Mouse (Mus musculus) stomach, postnatal 0 days (tissue): ENCODE measurements at regions not wholly inside any gene's neighbourhood (a gene's known extent, or its start where the extent isn't known, plus 50 kb on each side); places are given as distances from the start of the nearest gene placed in this dataset.

ENCODE experiments used
- ATAC-seq: fragments of 200-750 bp; cut with Nextera tagmentation; 2 replicates; pipeline ENCODE4 v1.8.0; 2017; ENCODE audit not compliant: low FRiP score, low TSS enrichment
- DNase-seq: peaks from one replicate; pipeline ENCODE4 v3.0.0-alpha.2; 2016; ENCODE audit warnings: low spot score
- H3K27ac ChIP-seq: fragments of 300-500 bp; sonication (generic); replicated peaks from 2 replicates; pipeline ENCODE4 v1.5.1; 2014; ENCODE audit warnings: mild to moderate bottlenecking, control low read depth
- H3K27me3 ChIP-seq: fragments of 300-500 bp; sonication (generic); 2 replicates; pipeline ENCODE4 v1.6.1; 2014; ENCODE audit warnings: low read length; ENCODE audit not compliant: control insufficient read depth, insufficient read depth
- H3K36me3 ChIP-seq: fragments of 300-500 bp; sonication (generic); 2 replicates; pipeline ENCODE4 v1.6.1; 2014; ENCODE audit warnings: low read length, mixed read lengths; ENCODE audit not compliant: control insufficient read depth, insufficient read depth
- H3K4me1 ChIP-seq: fragments of 300-500 bp; sonication (generic); replicated peaks from 2 replicates; pipeline ENCODE4 v1.6.1; 2014; ENCODE audit warnings: antibody characterized with exemption; ENCODE audit not compliant: control insufficient read depth, insufficient read depth
- H3K4me2 ChIP-seq: fragments of 300-500 bp; sonication (generic); replicated peaks from 2 replicates; pipeline ENCODE4 v1.6.1; 2014; ENCODE audit warnings: low read depth, mild to moderate bottlenecking, control low read depth, moderate library complexity
- H3K4me3 ChIP-seq: fragments of 300-500 bp; sonication (generic); 2 replicates; pipeline ENCODE4 v1.5.1; 2014; ENCODE audit warnings: low read depth, low read length, control low read depth
- H3K9ac ChIP-seq: fragments of 300-500 bp; sonication (generic); 2 replicates; pipeline ENCODE4 v1.6.1; 2014; ENCODE audit warnings: mild to moderate bottlenecking, low read length, control low read depth, mixed read lengths
- H3K9me3 ChIP-seq: fragments of 300-500 bp; sonication (generic); 2 replicates; pipeline ENCODE4 v1.6.1; 2016; ENCODE audit warnings: low read length; ENCODE audit not compliant: control insufficient read depth
- CTCF ChIP-seq: IDR thresholded peaks from 2 replicates; pipeline ENCODE4 v1.5.1; 2016; ENCODE audit warnings: antibody characterized with exemption, low read depth, mild to moderate bottlenecking, moderate library complexity
- EP300 ChIP-seq: optimal IDR thresholded peaks from 2 replicates; pipeline ENCODE3; 2016; ENCODE audit warnings: antibody characterized with exemption
- WGBS: fragments of 180-500 bp; shearing (Covaris S2); extraction: QIAGEN DNeasy Blood & Tissue Kit; methylation state at CpG from one replicate; pipeline ENCODE4 v1.1.7; 2014; 5-methylcytosine and 5-hydroxymethylcytosine counted together

- DNase-seq (no peak), ATAC-seq (no peak)
- Histone ChIP-seq H3K27me3 (no peaks in the 10 kb centered on the region), H3K4me2 (no peak overlapping the region), H3K9me3 (no peaks in the 10 kb centered on the region), H3K9ac (no peak overlapping the region), H3K27ac (no peak overlapping the region), H3K4me1 (no peaks in the 10 kb centered on the region), H3K4me3 (no peak overlapping the region), H3K36me3 (no peaks in the 10 kb centered on the region)
- WGBS: 47% methylated on average over 2 of the region's 2 CpGs
- no peak for TF ChIP-seq CTCF
- TF ChIP-seq EP300: no peak
Observed at GRCm38 (mm10) chr3:102276283-102276682, 71.8 kb upstream of the Vangl1 start.

GRCm38 (mm10) chr3:102275256-102276022 is 70.9 kb upstream of the Vangl1 start:
- Histone ChIP-seq H3K4me1 (no peaks in the 10 kb centered on the region), H3K27me3 (no peaks in the 10 kb centered on the region), H3K9me3 (no peaks in the 10 kb centered on the region), H3K4me2 (no peak overlapping the region), H3K36me3 (no peaks in the 10 kb centered on the region), H3K4me3 (no peak overlapping the region), H3K27ac (peak overlapping the region; percentile 18; the same call in 1 of the 2 replicates), H3K9ac (no peak overlapping the region)
- peak; percentile 46 for DNase-seq
- 57% methylated on average over 7 of the region's 7 CpGs for WGBS
- no peak for TF ChIP-seq EP300
- peak; percentile 40 for TF ChIP-seq CTCF
- peak; percentile 24; the same call in 1 of the 2 replicates for ATAC-seq

- ATAC-seq (no peak), DNase-seq (no peak)
- WGBS: 89% methylated on average over 6 of the region's 6 CpGs
- Histone ChIP-seq H3K9ac (no peak overlapping the region), H3K4me3 (no peak overlapping the region), H3K9me3 (no peaks in the 10 kb centered on the region), H3K4me1 (no peaks in the 10 kb centered on the region), H3K27me3 (no peaks in the 10 kb centered on the region), H3K36me3 (no peaks in the 10 kb centered on the region), H3K4me2 (no peak overlapping the region), H3K27ac (no peak overlapping the region)
- TF ChIP-seq EP300 (no peak), CTCF (no peak)
Observed at GRCm38 (mm10) chr3:102270779-102271178, 66.3 kb upstream of the Vangl1 start.

DNA sequence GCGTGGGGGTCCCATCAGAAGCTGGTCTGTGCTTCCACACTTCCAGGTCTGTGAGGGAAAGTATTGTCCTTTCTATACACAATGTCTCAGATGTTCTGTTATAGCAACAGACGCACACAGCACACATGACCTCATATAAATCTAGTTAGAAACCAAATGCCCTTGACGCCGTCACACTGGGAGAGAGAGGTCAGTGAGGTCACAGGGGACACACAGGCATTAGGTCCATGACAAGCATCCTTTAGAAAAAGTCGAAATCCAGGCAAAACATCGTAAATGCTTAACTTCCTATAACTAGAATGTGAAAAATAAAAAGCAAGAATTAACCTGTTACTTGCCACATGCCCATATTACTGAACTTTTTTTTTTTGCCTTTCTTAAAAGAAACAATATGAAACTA is 65.8 kb upstream of the Vangl1 start:
- Histone ChIP-seq H3K4me2 (no peak overlapping the region), H3K36me3 (no peaks in the 10 kb centered on the region), H3K27ac (no peak overlapping the region), H3K4me1 (no peaks in the 10 kb centered on the region), H3K4me3 (no peak overlapping the region), H3K27me3 (no peaks in the 10 kb centered on the region), H3K9ac (no peak overlapping the region), H3K9me3 (no peaks in the 10 kb centered on the region)
- TF ChIP-seq EP300 (no peak), CTCF (no peak)
- ATAC-seq: no peak
- no peak for DNase-seq
- 67% methylated on average over 6 of the region's 6 CpGs for WGBS

- no peak for TF ChIP-seq CTCF
- TF ChIP-seq EP300: no peak
- no peak overlapping the region for H3K4me2 ChIP-seq
- no peaks in the 10 kb centered on the region for H3K9me3 ChIP-seq
- no peak overlapping the region for H3K9ac ChIP-seq
- WGBS: 80% methylated on average over 9 of the region's 9 CpGs
- ATAC-seq (no peak), DNase-seq (no peak)
- H3K4me3 ChIP-seq: no peak overlapping the region
- no peaks in the 10 kb centered on the region for H3K36me3 ChIP-seq
- no peaks in the 10 kb centered on the region for H3K4me1 ChIP-seq
- H3K27me3 ChIP-seq: no peaks in the 10 kb centered on the region
- H3K27ac ChIP-seq: no peak overlapping the region
Observed at GRCm38 (mm10) chr3:102266136-102266535, 61.6 kb upstream of the Vangl1 start.

DNA sequence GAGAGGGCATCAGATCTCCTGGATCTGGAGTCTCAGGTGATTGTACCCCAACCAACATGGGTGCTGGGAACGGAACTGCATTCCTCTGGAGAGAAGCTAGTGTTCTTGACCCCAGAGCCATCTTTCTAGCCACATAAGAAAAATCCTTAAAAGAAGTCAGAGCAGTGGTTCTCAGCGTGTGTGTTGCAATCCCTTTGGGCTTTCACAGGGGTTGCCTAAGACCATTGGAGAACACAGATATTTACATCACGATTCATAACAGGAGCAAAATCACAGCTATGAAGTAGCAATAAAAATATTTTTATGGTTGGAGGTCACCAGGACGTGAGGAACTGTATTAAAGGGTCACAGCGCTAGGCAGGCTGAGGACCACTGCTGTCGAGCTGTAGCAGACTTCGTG is 60.7 kb upstream of the Vangl1 start:
- DNase-seq (no peak), ATAC-seq (no peak)
- Histone ChIP-seq H3K9ac (no peak overlapping the region), H3K36me3 (no peaks in the 10 kb centered on the region), H3K27ac (no peak overlapping the region), H3K27me3 (no peaks in the 10 kb centered on the region), H3K4me1 (no peaks in the 10 kb centered on the region), H3K4me3 (no peak overlapping the region), H3K9me3 (no peaks in the 10 kb centered on the region), H3K4me2 (no peak overlapping the region)
- WGBS: 72% methylated on average over 7 of the region's 7 CpGs
- TF ChIP-seq CTCF: no peak
- TF ChIP-seq EP300: no peak
